Mouse (Mus musculus) heart, postnatal 0 days (tissue): ENCODE data around the gene Prkca. TPM values are rescaled to one million over a fixed set of nuclear protein-coding genes. Genes with fewer than 3 reads are reported as not detected.

Experiments
- ATAC-seq: fragments of 200-750 bp; cut with Nextera tagmentation; 2 replicates; pipeline ENCODE4 v1.8.0; 2017; ENCODE audit warnings: low read depth, moderate number of reproducible peaks, moderate library complexity; ENCODE audit not compliant: insufficient read depth
- DNase-seq: peaks from one replicate; pipeline ENCODE4 v3.0.0-alpha.2; 2016; ENCODE audit warnings: low spot score
- H3K27ac ChIP-seq: fragments of 300-500 bp; sonication (generic); 2 replicates; pipeline ENCODE4 v1.5.1; 2014; ENCODE audit warnings: low read depth, mild to moderate bottlenecking
- H3K27me3 ChIP-seq: fragments of 300-500 bp; sonication (generic); 2 replicates; pipeline ENCODE4 v1.6.1; 2014; ENCODE audit warnings: low read length, mixed read lengths; ENCODE audit not compliant: control insufficient read depth, insufficient read depth
- H3K36me3 ChIP-seq: fragments of 300-500 bp; sonication (generic); replicated peaks from 2 replicates; pipeline ENCODE4 v1.6.1; 2014; ENCODE audit warnings: low read length, mixed read lengths; ENCODE audit not compliant: control insufficient read depth, insufficient read depth
- H3K4me1 ChIP-seq: fragments of 300-500 bp; sonication (generic); 2 replicates; pipeline ENCODE4 v1.6.1; 2014; ENCODE audit warnings: antibody characterized with exemption; ENCODE audit not compliant: control insufficient read depth, insufficient read depth
- H3K4me2 ChIP-seq: fragments of 300-500 bp; sonication (generic); 2 replicates; pipeline ENCODE4 v1.6.1; 2014; ENCODE audit warnings: low read depth, mild to moderate bottlenecking, low read length, moderate library complexity
- H3K4me3 ChIP-seq: fragments of 300-500 bp; sonication (generic); 2 replicates; pipeline ENCODE4 v1.5.1; 2014; ENCODE audit warnings: low read depth, low read length
- H3K9ac ChIP-seq: fragments of 300-500 bp; sonication (generic); replicated peaks from 2 replicates; pipeline ENCODE4 v1.6.1; 2014; ENCODE audit warnings: low read depth, low read length, mixed read lengths
- H3K9me3 ChIP-seq: fragments of 300-500 bp; sonication (generic); replicated peaks from 2 replicates; pipeline ENCODE4 v1.6.1; 2016; ENCODE audit warnings: low read length; ENCODE audit not compliant: control insufficient read depth
- CTCF ChIP-seq: IDR thresholded peaks from 2 replicates; pipeline ENCODE4 v1.5.1; 2016; ENCODE audit warnings: antibody characterized with exemption, control low read depth, low read depth
- EP300 ChIP-seq: IDR thresholded peaks from 2 replicates; pipeline ENCODE4 v1.6.1; 2016; ENCODE audit warnings: antibody characterized with exemption, low read depth
- WGBS: fragments of 180-500 bp; shearing (Covaris S2); extraction: QIAGEN DNeasy Blood & Tissue Kit; methylation state at CpG from one replicate; pipeline ENCODE4 v1.1.7; 2014; 5-methylcytosine and 5-hydroxymethylcytosine counted together
- polyA plus RNA-seq: library from polyadenylated mRNA; unstranded; fragments of >200 nt; fragmentation: Nextera tagmentation; extraction: Ambion mirVana; gene quantifications from 2 replicates; pipeline ENCODE4 v1.2.1, GENCODE M21; 2015
- total RNA-seq: library from RNA; depleted of rRNA; stranded (reverse); fragments of >200 nt; gene quantifications from 2 replicates; pipeline ENCODE4 v1.2.3, GENCODE M21; 2014; ENCODE audit warnings: low replicate concordance

The Prkca gene
- total and polyA plus RNA-seq, 2 experiments from 2014 or later: 7.0 to 11.2 TPM

GRCm38 (mm10) chr11:108303787-108304186 is 39.9 kb downstream of the Prkca start:
- no peaks in the 10 kb centered on the region for H3K27me3 ChIP-seq
- no peak overlapping the region for H3K27ac ChIP-seq
- H3K4me3 ChIP-seq: no peak overlapping the region
- TF ChIP-seq CTCF: no peak
- DNase-seq: no peak
- no peak for ATAC-seq
- H3K4me2 ChIP-seq: no peak overlapping the region
- 92% methylated on average over 4 of the region's 4 CpGs for WGBS
- H3K4me1 ChIP-seq: peaks cover 20% of the 10 kb centered on the region
- H3K36me3 ChIP-seq: no peaks in the 10 kb centered on the region
- no peak overlapping the region for H3K9ac ChIP-seq
- no peaks in the 10 kb centered on the region for H3K9me3 ChIP-seq

GRCm38 (mm10) chr11:108301796-108302490 is 41.8 kb downstream of the Prkca start:
- ATAC-seq (no peak), DNase-seq (no peak)
- Histone ChIP-seq H3K4me2 (no peak overlapping the region), H3K4me1 (peaks cover 13% of the 10 kb centered on the region), H3K4me3 (no peak overlapping the region), H3K9me3 (no peaks in the 10 kb centered on the region), H3K9ac (no peak overlapping the region), H3K27ac (no peak overlapping the region), H3K27me3 (no peaks in the 10 kb centered on the region), H3K36me3 (no peaks in the 10 kb centered on the region)
- 84% methylated on average over 10 of the region's 10 CpGs for WGBS
- no peak for TF ChIP-seq CTCF
- no peak for TF ChIP-seq EP300

GRCm38 (mm10) chr11:108301036-108301435 is 42.7 kb downstream of the Prkca start:
- no peak overlapping the region for H3K9ac ChIP-seq
- ATAC-seq: no peak
- H3K4me1 ChIP-seq: peaks cover 13% of the 10 kb centered on the region
- no peaks in the 10 kb centered on the region for H3K36me3 ChIP-seq
- H3K4me3 ChIP-seq: no peak overlapping the region
- no peaks in the 10 kb centered on the region for H3K27me3 ChIP-seq
- H3K27ac ChIP-seq: no peak overlapping the region
- WGBS: 72% methylated on average over 6 of the region's 6 CpGs
- H3K9me3 ChIP-seq: no peaks in the 10 kb centered on the region
- no peak for DNase-seq
- H3K4me2 ChIP-seq: no peak overlapping the region
- TF ChIP-seq CTCF: no peak
- no peak for TF ChIP-seq EP300

GRCm38 (mm10) chr11:108300443-108300842 is 43.3 kb downstream of the Prkca start:
- Histone ChIP-seq H3K36me3 (no peaks in the 10 kb centered on the region), H3K4me1 (peaks cover 13% of the 10 kb centered on the region), H3K9me3 (no peaks in the 10 kb centered on the region), H3K4me2 (no peak overlapping the region), H3K4me3 (no peak overlapping the region), H3K9ac (no peak overlapping the region), H3K27ac (no peak overlapping the region), H3K27me3 (no peaks in the 10 kb centered on the region)
- no peak for ATAC-seq
- no peak for DNase-seq
- WGBS: 100% methylated on average over 1 of the region's 1 CpGs
- TF ChIP-seq EP300: no peak
- TF ChIP-seq CTCF: no peak

GRCm38 (mm10) chr11:108299913-108300312 is 43.8 kb downstream of the Prkca start:
- WGBS: 81% methylated on average over 10 of the region's 10 CpGs
- Histone ChIP-seq H3K9me3 (no peaks in the 10 kb centered on the region), H3K4me2 (no peak overlapping the region), H3K36me3 (no peaks in the 10 kb centered on the region), H3K27me3 (no peaks in the 10 kb centered on the region), H3K27ac (no peak overlapping the region), H3K4me1 (peaks cover 13% of the 10 kb centered on the region), H3K4me3 (no peak overlapping the region), H3K9ac (no peak overlapping the region)
- no peak for DNase-seq
- no peak for ATAC-seq
- TF ChIP-seq EP300 (no peak), CTCF (no peak)

GRCm38 (mm10) chr11:108297956-108298355 is 45.8 kb downstream of the Prkca start:
- Histone ChIP-seq H3K36me3 (no peaks in the 10 kb centered on the region), H3K9me3 (no peaks in the 10 kb centered on the region), H3K4me3 (no peak overlapping the region), H3K4me1 (peaks cover 13% of the 10 kb centered on the region), H3K9ac (no peak overlapping the region), H3K27ac (no peak overlapping the region), H3K27me3 (no peaks in the 10 kb centered on the region), H3K4me2 (no peak overlapping the region)
- WGBS: 64% methylated on average over 8 of the region's 8 CpGs
- TF ChIP-seq CTCF (no peak), EP300 (no peak)
- ATAC-seq: no peak
- no peak for DNase-seq
